Mouse (Mus musculus) ovary, postnatal 36 days (tissue): ENCODE measurements around the gene Adarb2.

Experiments used
- DNase-seq: peaks from one replicate; pipeline ENCODE4 v3.0.0; 2022; ENCODE audit warnings: low spot score, mixed read lengths

The Adarb2 gene

DNA sequence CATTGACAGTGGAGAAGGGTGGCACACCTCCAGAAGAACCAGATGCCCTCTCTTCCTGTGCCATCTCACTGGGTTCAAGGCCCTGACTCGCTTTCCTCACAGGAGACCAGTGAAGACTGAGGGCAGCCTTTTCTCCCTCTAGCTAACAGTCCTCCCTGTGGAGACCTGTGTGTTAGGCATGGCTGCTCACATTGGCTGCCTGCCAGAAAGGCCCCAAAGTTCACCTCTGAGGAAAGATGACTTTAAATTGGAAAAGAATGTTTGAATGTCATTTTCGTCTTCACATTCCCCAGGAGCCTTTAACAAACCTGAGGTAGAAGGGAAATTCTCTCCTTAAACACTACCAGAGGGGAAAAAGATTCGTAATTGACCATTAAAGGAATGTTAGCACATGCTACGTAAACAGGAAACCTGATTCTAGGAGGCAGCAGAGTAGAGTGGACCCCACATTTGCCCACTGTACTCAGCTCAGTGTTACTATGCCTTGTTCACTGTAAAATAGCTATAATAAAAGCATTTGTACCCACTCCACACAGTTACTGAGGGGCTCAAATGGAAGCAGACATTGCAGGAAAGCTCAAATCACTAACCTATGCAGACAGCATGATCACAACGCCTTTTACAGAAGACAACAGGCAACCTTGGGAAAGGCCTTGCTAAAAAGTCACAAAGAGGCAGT is 285.2 kb downstream of the Adarb2 start:
- DNase-seq: no peak

DNA sequence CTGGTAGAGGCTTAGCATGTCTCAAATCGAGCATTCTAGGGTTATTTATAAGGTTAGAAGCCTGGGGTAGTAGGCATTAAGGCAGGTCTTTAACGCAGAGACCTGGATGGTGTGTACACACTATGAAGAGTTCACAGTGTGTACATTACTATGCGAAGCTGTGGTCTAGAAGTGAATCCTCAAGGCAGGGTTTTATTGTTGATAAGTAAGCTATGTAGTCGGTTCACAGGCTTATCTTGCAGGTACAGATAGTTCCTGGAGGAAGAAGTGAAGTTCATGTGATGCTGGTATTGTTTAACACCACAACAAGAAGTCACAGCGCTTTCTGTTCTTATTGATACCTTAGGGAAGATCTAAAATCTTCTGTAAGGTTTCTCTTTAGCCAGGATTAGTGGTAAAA is 290.7 kb downstream of the Adarb2 start:
- no peak for DNase-seq

DNA sequence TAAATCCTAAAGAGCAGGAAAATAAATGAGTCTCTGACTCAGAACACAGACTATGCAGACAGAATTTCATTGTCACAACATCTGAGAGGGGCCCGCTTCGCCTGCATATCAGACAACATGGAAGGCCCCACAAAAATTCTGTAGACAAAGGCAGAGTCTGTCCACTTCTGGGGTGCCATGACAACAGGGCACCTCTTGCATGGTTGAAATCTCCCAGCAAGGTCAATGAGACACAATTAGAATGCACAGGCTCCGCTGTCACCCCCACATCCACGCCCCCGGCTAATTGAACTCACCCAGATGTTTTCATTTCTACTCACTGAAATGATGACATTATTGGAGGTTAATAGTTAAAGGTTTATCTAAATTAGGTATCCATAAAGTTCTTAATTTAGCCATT is 296.9 kb downstream of the Adarb2 start:
- DNase-seq: no peak

DNA sequence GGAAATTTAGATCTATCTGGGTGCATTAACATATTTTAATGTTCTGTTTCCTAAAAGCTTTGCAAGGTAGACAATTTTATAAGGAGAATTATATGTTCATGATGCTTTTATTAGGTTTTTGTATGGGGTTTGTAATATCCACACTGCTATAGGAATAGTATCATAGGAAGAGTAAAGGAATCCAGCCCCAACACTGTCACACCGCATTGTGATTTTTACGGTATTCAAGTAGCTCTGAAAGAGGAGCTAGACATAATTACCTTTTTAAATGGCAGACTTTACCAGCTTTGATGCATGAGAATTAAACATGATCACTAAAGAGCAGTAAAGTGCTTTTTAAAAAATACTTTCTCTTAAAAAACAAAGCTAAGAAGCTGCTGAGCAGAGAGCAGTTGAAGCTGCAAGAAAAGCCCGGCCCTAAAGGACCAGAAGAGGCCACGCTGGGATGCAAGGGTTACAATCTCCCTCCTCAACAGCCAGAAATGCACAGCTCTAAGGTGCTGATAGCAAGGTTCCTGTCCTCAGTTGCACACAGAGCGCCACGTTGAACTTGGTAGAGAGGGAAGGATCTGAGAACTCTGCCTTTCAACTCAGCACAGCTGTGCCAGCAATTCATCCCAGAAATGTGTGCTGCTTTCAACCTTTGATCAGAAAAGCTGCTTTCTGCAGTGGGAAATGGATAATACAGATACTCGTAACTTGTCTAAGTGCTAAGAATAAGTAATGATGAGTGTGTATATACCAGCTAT is 308.6 kb downstream of the Adarb2 start:
- no peak for DNase-seq

DNA sequence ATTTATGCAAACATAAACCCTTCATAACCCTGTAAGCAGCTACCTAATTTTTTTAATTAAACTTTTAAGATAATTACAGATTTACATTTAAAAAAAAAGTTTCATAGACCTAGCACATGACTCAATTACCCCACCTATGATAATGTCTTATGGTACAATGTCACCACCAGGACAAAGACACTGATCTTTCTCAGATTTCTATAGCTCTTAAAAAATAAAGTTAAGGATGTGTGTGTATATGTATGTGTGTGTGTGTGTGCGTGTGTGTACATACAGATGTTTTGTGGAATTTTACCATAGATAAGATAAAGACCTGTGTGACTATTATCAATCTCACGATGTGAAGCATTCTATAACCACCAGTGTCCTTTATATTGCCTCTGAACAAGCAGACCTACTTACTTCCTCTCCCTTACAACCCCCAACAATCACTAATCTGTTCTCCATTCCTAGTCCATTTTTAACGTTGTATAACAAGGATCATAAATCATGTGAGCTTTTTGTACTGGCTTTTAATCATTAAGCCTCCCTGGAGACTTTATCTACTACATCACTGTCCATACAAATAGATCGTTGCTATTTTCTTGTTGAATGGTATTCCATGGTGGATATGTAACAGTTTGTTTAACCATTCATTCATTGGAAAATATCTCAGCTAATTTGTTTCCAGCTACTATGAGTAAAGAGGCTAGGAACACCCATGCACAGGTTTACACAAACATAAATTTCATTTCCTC is 313.5 kb downstream of the Adarb2 start:
- DNase-seq: no peak

DNA sequence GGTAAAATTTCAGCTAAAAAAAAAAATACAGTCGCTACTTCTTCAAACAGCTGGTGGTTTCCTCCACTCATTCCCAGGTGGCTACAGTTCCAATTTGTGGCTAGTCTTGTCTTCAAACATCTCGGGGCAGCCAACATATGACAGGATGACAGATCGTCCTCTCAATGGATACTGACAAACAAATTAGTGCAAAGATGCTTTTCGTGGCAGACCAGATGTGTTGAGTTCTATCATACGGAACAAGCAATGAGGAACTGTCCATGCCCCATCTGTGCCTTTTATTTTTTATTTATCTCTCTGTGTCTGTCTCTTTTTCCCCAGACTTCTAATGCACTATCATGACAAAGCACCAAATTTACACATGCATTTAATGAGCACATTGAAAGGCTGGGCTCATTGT is 316.5 kb downstream of the Adarb2 start:
- no peak for DNase-seq

DNA sequence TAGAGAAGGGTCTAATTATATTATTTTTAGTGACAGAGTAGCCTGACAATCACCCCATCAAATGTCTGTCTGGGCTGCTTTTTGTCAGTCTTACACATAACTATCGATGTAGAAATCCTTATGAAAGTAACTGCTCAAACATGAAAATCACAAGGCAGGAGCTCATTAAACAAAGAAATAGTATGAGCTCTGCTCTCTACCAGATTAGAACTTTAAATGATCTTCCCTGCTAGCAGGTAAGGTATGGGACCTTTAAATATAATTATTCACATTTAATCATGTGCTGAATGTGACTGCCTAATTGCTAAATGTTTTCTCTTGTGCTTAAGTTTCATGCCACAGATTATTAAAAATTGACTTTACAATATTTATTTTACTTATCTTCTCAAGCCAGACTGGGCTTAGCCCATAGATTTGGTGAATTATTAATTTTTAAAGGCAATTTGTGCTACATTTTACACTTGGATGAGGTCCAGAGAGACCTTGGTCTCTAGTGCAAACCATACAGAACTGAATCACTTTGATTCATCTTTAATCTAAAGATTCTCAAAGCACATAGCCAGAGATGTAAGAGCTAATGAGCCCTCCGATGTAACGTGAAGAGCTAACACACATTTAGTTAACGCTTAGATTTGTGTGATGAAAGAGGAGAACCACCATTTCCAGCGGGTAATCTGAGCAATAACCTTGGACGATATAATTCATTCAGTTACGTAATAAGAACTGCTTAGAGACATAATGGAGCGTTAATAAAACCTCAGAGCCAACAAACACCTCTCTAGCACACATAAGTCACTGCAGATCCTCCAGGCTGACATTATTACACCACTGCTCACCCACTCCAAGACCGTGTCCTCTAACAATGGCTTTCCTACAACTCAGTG is 323.3 kb downstream of the Adarb2 start:
- DNase-seq: no peak

DNA sequence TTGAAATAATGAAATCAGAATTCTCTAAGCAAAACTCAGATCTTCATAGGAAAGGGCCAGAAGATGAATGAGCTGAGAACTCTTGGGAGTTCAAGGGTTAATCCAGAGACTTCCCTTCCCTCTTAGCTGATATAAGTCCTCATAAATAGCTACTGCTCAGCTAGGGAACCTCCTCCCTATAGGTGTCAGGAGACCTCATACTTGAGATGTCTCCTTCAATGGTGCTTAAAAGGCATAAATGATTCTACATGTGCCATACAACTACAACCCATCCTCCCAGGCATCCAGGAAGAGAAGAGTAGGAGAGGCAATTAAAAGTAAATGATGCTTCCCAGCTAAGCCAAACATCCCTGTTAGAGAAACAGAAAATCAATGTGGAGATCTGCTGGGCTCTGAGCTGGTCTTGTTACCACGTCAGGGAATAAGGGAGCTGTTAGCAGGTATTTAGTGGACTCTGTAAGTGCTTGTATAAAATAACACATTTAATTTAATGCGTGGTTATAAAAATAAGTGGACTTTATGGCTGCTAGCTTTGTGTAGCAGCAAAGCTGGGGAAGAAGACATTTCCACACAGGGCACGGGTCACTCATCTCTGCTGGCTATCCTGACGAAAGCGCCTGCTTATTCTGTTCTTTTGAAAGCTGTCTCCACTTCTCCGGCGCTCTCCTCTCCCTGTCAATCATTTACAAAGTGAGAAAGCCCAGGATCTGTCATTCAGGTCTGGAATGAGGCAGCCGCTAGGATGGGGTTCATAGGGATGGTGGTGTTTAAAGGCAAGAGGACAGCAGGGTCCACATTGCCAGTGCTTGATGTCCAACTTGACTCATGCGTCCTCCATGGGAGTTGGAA is 331.8 kb downstream of the Adarb2 start:
- DNase-seq: no peak

DNA sequence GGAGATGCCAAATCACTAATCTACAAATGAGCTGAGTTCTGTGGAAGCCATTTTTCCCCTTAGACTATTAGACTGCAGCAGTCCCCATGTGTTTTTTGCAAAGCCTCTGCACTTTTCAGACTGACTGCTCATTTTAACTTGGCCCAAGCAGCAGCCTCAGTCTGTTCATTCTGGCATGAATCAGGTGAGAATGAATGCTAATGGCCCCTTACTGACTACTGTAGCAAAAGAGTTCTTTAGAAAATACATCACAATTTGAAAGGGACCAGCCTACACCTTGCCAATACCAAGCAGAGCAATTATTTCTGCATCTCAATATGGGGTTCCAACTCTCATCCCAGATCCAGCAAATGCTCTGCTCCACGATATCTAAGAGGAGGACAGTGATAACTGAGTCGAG is 335.8 kb downstream of the Adarb2 start:
- DNase-seq: no peak

DNA sequence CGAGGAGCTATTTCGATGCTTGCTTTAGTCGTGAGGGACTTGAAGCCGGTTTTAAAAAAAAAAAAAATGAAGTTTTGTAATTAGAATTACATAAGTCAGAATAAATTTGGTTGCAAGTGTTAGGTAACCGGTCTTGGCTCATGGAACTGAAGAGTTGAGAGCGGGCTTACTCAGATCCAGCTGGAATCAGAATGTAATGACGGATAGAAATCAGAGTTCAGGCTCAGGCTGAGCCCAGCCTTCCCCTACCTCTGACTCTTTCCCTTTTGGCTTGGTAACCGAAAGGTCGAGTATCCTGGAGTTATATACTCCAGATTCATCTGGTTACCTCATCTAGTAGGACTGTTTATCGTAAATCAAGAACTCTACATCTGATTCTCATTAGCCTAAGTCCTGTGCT is 336.2 kb downstream of the Adarb2 start:
- DNase-seq: no peak

DNA sequence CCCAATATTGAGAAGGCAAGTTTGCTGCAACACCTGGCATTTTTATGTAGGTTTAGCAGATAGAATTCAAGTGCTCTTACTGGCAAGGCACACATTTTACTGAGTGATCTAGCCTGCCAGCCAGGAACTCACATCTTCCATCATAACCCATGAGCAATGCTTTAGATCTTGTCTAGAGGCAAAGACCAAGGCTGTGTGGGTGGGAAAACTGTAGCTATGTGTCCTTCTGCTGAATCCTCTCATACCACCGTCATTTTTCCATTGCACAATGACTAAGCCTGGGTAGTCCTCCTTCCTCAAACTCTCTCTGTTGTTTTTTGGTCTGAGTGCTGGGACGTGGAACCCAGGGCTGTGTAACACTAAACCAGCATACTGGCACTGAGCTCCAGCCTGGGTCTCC is 340.0 kb downstream of the Adarb2 start:
- no peak for DNase-seq

DNA sequence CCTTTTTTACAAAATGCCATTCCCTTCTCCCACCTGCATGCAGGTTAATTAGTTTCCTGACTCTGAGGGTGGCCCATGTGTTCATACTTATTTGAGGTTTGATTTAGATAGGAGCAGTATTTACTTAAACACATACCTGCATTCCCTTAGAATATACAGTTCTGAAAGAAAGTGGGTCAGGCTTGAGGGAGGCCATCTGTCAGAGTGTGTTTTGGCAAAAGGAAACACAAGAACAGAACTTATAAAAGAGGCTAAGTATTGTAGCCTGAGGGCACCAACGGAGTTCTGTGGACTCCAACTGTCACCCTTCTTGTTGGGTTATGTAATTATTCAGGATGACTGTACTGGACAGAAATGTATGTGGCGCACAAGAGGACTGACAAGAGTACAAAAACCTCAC is 349.6 kb downstream of the Adarb2 start:
- DNase-seq: no peak

DNA sequence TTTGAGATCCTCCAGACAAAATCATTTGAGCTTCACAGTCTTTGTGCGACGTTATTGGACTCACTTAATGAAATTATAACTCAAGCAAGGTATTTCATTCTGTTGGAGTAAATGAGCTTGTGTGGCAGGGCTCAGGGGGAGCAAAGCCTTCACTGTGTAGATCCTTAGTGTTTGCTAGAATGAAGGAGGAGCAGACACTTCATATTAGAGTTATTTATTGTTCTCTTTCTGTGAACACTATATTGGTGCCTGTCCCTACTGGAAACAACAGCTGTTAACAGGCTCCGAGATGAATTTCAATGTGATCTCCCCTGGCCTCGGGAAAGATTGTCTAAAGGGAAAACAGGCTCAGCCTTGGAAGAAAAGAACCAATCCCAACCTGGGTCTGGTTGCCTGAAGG is 355.1 kb downstream of the Adarb2 start:
- no peak for DNase-seq

DNA sequence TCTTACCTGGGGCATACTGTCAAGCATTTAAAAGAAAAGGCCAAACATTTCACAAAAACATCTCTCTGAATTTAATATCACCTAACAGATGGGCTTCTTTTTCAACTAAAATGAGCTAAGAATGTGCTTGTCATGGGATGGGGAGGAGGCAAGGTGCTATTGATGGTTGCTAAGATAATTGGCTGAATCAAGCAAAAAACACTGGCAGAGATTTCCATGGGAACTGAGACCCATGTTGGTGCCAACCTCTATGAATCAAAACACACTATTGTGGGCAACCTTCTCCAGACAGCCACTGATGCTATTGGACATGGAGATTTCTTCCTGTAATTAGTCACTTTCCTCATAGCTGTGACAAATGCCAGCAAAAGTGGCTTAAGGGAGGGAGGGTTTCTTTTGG is 357.8 kb downstream of the Adarb2 start:
- no peak for DNase-seq

DNA sequence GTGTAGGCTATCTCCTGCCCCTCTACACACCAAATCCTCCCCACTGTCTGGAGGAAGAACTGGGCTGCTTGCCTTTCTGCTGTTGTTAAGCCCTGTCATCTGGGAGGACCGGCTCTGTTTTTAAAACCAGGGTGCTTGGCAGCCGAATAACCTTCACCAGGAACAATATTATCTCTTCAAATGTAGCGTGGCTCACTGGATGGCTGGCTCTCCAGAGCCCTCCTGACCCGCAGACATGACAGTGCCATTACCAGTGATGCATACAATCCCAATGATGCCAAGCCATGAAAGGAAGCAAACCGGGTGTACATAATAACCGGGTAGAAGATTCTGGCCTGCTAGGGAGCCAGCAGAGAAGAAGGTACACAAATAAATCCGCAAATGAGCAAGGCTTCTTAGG is 360.5 kb downstream of the Adarb2 start:
- no peak for DNase-seq

DNA sequence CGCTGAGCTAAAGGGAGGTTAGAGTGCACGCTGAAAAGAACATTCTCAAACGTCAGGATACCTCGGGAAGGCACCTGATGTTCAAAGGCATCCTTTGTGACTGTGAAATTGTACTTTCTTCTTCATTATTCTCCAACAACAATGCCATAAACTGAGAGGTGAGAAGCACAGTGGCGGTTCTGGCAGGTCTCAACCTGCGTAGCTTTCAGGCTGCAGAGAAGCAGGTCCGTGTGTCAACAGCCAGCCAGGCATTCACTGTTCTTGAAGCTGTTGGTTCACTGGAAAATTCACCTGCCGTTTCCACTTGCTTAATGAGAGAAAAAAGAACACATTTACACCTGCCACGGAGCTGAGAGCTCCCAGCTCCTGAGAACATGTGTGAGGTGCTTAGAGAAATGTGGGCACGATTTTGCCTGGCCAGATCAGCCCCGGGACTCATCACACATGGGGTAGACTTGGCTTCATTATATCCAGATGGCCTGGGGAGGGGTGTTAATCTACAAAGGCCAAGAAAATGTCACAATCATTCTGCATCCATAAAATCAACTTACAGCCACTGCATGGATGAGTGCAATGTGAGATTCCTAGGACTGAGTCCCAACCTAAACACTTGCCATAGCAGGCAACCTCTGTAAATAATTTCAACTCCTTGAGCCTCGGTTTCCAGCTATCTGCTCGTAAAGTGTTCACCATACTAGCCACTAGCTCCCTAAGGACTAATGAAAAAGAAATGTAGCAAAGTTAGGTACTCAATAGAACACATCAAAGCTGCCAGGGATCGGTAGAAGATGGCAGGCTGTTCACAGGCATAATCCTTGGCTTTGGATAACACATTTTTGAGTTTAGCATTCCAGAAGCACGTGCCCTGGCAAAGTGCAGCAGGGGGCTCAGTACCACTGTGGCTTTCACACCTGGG is 364.7 kb downstream of the Adarb2 start:
- no peak for DNase-seq

DNA sequence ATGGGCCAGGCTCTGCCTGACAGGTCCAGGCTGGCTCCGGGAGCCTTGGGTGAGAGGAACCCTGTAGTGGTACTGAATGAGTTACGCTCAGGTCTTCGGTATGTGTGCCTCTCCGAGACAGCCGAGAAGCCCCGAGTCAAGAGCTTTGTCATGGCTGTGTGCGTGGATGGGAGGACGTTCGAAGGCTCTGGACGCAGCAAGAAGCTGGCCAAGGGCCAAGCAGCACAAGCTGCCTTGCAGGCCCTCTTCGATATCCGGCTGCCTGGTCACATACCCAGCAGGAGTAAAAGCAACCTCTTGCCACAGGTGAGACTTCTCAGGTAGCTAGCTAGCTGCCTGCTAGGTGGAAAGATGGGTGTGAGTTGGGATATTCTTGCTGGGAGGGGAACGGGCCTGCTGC is 367.6 kb downstream of the Adarb2 start:
- no peak for DNase-seq

DNA sequence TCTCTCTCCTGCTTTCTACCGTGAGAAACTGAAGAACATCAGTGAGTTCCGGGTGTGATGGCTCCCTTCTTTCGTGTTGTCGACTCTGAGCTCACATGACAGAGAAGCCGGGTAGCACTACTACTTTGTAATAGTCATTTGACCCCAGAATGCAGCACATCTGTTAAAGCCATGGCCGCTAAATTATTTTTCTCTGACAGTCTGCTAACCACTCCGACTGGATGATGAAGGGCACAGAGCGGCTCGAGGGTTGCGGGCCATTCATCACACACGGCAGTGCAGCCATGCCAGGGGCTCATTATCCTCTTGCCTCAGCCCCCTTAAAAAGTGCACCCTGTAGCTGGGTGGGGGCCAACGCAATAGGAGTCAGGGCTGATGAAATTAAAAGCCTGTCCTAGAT is 371.2 kb downstream of the Adarb2 start:
- DNase-seq: no peak

DNA sequence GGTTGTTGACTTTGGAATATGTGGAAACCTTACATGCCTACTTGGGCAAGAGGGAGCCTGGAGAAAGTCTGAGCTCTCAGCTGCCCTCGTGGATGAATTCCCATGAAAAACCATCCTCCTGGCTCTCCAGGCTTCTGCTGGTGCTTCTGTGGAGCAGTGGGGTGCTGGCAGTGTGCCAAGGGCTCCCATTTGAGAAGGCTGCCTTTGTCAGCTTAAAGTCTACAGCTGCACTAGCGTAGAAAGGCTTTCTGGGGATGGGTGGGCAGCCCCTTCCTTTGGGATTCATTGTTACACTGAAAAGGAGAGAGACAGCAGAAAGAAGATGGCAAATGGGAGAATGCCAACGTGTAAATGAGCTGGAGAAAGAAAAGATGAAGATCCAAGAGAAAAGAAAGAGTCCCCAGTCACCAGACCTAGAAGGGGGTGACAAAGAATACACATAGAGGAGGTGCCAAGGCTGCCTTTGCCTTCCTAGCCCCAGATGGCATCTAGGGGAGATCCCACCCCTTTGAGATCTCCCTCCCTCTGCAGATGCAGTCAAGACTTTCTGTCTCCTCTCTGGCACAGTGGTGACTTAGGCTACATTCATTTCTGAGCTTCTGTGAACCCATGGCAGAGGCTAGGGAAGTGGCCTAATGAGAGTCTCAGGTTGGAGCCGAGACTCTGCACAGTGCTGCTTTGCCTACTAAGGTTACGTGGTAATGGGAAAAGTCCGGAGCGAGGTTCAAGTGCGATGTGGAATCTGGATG is 381.8 kb downstream of the Adarb2 start:
- DNase-seq: no peak
